Mouse (Mus musculus) midbrain, embryonic 16.5 days (tissue): ENCODE measurements around the gene Igf2bp3. TPM values are rescaled to one million over a fixed set of nuclear protein-coding genes. Genes with fewer than 3 reads are reported as not detected.
A peak's percentile ranks its signal among the peaks of the same experiment; 100 is the strongest.

Source experiments
- ATAC-seq: fragments of 200-750 bp; cut with Nextera tagmentation; 2 replicates; pipeline ENCODE4 v1.8.0; 2017; ENCODE audit warnings: moderate TSS enrichment
- H3K27ac ChIP-seq: fragments of 300-500 bp; sonication (generic); 2 replicates; pipeline ENCODE4 v1.5.1; 2014; ENCODE audit warnings: mild to moderate bottlenecking, low read length, mixed read lengths
- H3K27me3 ChIP-seq: fragments of 300-500 bp; sonication (generic); 2 replicates; pipeline ENCODE4 v1.6.1; 2014; ENCODE audit warnings: low read depth, low read length, mixed read lengths; ENCODE audit not compliant: control insufficient read depth, insufficient read depth
- H3K36me3 ChIP-seq: fragments of 300-500 bp; sonication (generic); 2 replicates; pipeline ENCODE4 v1.6.1; 2014; ENCODE audit warnings: mild to moderate bottlenecking, low read length, moderate library complexity, mixed read lengths; ENCODE audit not compliant: control insufficient read depth, insufficient read depth
- H3K4me1 ChIP-seq: fragments of 300-500 bp; sonication (generic); 2 replicates; pipeline ENCODE4 v1.6.1; 2014; ENCODE audit warnings: mild to moderate bottlenecking, low read length, mixed read lengths; ENCODE audit not compliant: control insufficient read depth, insufficient read depth
- H3K4me2 ChIP-seq: fragments of 300-500 bp; sonication (generic); 2 replicates; pipeline ENCODE4 v1.6.1; 2014; ENCODE audit warnings: mild to moderate bottlenecking, low read length, mixed read lengths
- H3K4me3 ChIP-seq: fragments of 300-500 bp; sonication (generic); 2 replicates; pipeline ENCODE4 v1.5.1; 2014; ENCODE audit warnings: low read depth, mild to moderate bottlenecking, low read length, moderate library complexity, mixed read lengths
- H3K9ac ChIP-seq: fragments of 300-500 bp; sonication (generic); 2 replicates; pipeline ENCODE4 v1.6.1; 2014; ENCODE audit warnings: low read depth, low read length, mixed read lengths
- H3K9me3 ChIP-seq: fragments of 300-500 bp; sonication (generic); replicated peaks from 2 replicates; pipeline ENCODE4 v1.6.1; 2014; ENCODE audit warnings: mild to moderate bottlenecking, low read length, mixed read lengths; ENCODE audit not compliant: control insufficient read depth, poor library complexity, severe bottlenecking
- WGBS: fragments of 180-500 bp; shearing (Covaris S2); extraction: QIAGEN DNeasy Blood & Tissue Kit; methylation state at CpG from one replicate; pipeline ENCODE4 v1.1.7; 2014; 5-methylcytosine and 5-hydroxymethylcytosine counted together
- polyA plus RNA-seq: library from polyadenylated mRNA; unstranded; fragments of >200 nt; fragmentation: Nextera tagmentation; extraction: Ambion mirVana; gene quantifications from 2 replicates; pipeline ENCODE4 v1.2.1, GENCODE M21; 2015

Gene Igf2bp3
- polyA plus RNA-seq, 1 experiment from 2014 or later, result 17.1 TPM

DNA sequence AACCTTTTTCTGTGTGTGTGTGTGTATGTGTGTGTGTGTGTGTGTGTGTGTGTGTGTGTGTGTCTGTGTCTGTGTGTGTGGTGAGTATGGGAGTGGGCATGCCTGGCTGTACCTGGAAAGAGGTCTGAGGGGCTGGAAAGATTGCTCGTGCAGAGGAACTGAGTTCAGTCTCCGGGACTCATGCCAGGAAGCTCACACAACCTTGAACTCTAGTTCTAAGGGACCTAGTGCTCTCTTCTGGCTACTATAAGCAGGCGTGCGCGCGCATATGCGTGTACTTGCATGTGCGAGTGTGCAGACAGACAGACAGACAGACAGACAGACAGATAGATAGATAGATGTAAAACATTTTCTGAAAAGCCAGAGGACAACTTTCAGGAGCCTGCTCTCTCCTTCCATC is 98.5 kb downstream of the Igf2bp3 start:
- Histone ChIP-seq H3K27me3 (no peaks in the 10 kb centered on the region), H3K4me3 (no peak overlapping the region), H3K27ac (no peak overlapping the region), H3K4me2 (no peak overlapping the region), H3K9me3 (no peaks in the 10 kb centered on the region), H3K4me1 (no peaks in the 10 kb centered on the region), H3K9ac (no peak overlapping the region), H3K36me3 (no peaks in the 10 kb centered on the region)
- WGBS, result 94% methylated on average over 8 of the region's 8 CpGs
- ATAC-seq, result no peak

DNA sequence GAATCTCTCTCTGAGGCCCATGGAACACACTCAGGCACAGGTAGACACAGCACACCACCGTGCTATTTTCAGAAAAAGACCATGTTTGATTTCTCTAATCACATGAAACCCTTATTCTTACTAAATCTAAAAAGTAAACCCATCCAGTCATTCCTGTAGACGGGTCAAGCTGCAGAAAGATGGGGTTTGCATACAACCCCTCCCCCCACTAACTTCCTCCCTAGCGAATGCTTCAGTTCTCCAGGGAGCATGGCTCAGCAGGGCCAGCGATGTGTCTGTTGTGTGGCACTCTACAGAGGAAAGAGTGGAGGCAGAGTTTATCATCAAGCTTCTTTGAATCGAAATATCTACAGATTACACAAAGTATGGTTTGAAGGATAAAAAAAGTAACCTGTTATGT is 99.2 kb downstream of the Igf2bp3 start:
- no peak overlapping the region for H3K4me2 ChIP-seq
- no peak overlapping the region for H3K9ac ChIP-seq
- no peak overlapping the region for H3K27ac ChIP-seq
- H3K4me1 ChIP-seq, result no peaks in the 10 kb centered on the region
- no peaks in the 10 kb centered on the region for H3K36me3 ChIP-seq
- no peaks in the 10 kb centered on the region for H3K9me3 ChIP-seq
- H3K27me3 ChIP-seq, result no peaks in the 10 kb centered on the region
- no peak for ATAC-seq
- no peak overlapping the region for H3K4me3 ChIP-seq
- 76% methylated on average over 5 of the region's 5 CpGs for WGBS

- WGBS, result 94% methylated on average over 6 of the region's 6 CpGs
- Histone ChIP-seq H3K4me3 (no peak overlapping the region), H3K36me3 (no peaks in the 10 kb centered on the region), H3K4me2 (no peak overlapping the region), H3K4me1 (no peaks in the 10 kb centered on the region), H3K9ac (no peak overlapping the region), H3K27me3 (no peaks in the 10 kb centered on the region), H3K9me3 (no peaks in the 10 kb centered on the region), H3K27ac (no peak overlapping the region)
- ATAC-seq, result no peak
These were observed 100.3 kb downstream of the Igf2bp3 start for GRCm38 (mm10) chr6:49114457-49114856.

DNA sequence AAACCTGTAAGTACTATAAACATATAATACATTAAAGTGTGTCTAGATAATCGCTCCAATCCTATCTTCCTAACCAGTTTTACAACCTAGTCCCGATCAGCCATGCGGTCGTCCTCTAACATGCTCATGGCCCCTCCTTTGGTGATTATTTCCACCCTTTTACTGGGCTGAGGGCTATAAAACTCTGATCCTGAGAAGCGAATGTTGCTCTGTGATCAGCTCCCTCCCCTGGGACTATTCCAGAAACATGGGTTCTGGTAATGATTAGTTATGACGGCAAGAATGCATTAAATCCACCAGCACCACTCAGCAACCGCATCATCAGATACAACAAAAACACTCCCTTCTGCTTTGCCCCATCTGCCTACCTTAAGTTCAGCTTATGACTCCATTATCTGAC is 100.9 kb downstream of the Igf2bp3 start:
- WGBS, result 85% methylated on average over 7 of the region's 7 CpGs

GRCm38 (mm10) chr6:49109196-49109595 is 105.6 kb downstream of the Igf2bp3 start:
- Histone ChIP-seq H3K4me2 (no peak overlapping the region), H3K4me3 (no peak overlapping the region), H3K9me3 (no peaks in the 10 kb centered on the region), H3K36me3 (no peaks in the 10 kb centered on the region), H3K4me1 (no peaks in the 10 kb centered on the region), H3K9ac (no peak overlapping the region), H3K27me3 (no peaks in the 10 kb centered on the region), H3K27ac (no peak overlapping the region)
- no peak for ATAC-seq
- WGBS, result 89% methylated on average over 2 of the region's 2 CpGs

More for the DNA sequence above, 100.9 kb downstream of the Igf2bp3 start:
- ATAC-seq, result no peak
- H3K27ac ChIP-seq, result no peak overlapping the region
- H3K9me3 ChIP-seq, result no peaks in the 10 kb centered on the region
- no peaks in the 10 kb centered on the region for H3K36me3 ChIP-seq
- no peak overlapping the region for H3K4me3 ChIP-seq
- H3K9ac ChIP-seq, result no peak overlapping the region
- H3K27me3 ChIP-seq, result no peaks in the 10 kb centered on the region
- H3K4me1 ChIP-seq, result no peaks in the 10 kb centered on the region
- no peak overlapping the region for H3K4me2 ChIP-seq

GRCm38 (mm10) chr6:49106746-49107500 is 107.8 kb downstream of the Igf2bp3 start:
- Histone ChIP-seq H3K9me3 (no peaks in the 10 kb centered on the region), H3K27me3 (no peaks in the 10 kb centered on the region), H3K4me2 (no peak overlapping the region), H3K27ac (no peak overlapping the region), H3K4me1 (no peaks in the 10 kb centered on the region), H3K4me3 (no peak overlapping the region), H3K9ac (no peak overlapping the region), H3K36me3 (no peaks in the 10 kb centered on the region)
- WGBS, result 94% methylated on average over 15 of the region's 15 CpGs
- ATAC-seq, result no peak

GRCm38 (mm10) chr6:49099086-49099485 is 115.7 kb downstream of the Igf2bp3 start:
- no peak for ATAC-seq
- no peak overlapping the region for H3K4me2 ChIP-seq

GRCm38 (mm10) chr6:49097596-49098110 is 117.1 kb downstream of the Igf2bp3 start:
- Histone ChIP-seq H3K9me3 (no peaks in the 10 kb centered on the region), H3K27ac (no peak overlapping the region), H3K27me3 (no peaks in the 10 kb centered on the region), H3K4me3 (no peak overlapping the region), H3K4me2 (no peak overlapping the region), H3K9ac (no peak overlapping the region), H3K36me3 (no peaks in the 10 kb centered on the region), H3K4me1 (peaks cover 9% of the 10 kb centered on the region)
- 78% methylated on average over 5 of the region's 5 CpGs for WGBS
- ATAC-seq, result no peak

More at GRCm38 (mm10) chr6:49099086-49099485, 115.7 kb downstream of the Igf2bp3 start:
- no peaks in the 10 kb centered on the region for H3K9me3 ChIP-seq
- 91% methylated on average over 1 of the region's 1 CpGs for WGBS
- H3K27ac ChIP-seq, result no peak overlapping the region
- peaks cover 9% of the 10 kb centered on the region for H3K4me1 ChIP-seq
- no peaks in the 10 kb centered on the region for H3K27me3 ChIP-seq
- no peak overlapping the region for H3K9ac ChIP-seq
- H3K36me3 ChIP-seq, result no peaks in the 10 kb centered on the region
- no peak overlapping the region for H3K4me3 ChIP-seq

DNA sequence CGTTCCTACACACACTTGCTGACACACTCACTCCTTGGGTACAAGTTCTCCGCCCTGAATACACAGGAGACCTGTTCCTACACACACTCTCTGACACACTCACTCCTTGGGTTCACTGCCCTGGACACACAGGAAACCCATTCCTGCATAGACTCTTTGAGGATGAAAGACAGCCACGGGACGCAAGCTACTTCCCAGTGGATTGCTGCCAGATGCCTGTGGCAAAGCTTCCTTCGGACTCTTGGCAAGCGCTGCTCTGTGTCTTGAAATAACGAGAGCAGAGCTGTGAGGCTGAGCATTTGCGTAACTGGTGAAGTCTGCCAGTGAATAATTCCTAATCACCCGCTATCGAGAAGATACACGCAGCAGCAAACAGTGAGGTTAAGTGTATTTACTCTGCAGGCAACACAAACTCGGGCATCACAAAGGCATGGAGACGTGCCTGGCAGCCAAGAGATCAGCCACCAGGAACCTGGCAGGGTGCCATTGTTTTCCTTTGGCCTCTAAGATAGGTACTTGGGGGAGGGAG is 117.8 kb downstream of the Igf2bp3 start:
- Histone ChIP-seq H3K36me3 (no peaks in the 10 kb centered on the region), H3K4me1 (peaks cover 9% of the 10 kb centered on the region), H3K27me3 (no peaks in the 10 kb centered on the region), H3K9me3 (no peaks in the 10 kb centered on the region), H3K27ac (peak overlapping the region; percentile 51), H3K4me2 (peak overlapping the region; percentile 22), H3K9ac (no peak overlapping the region), H3K4me3 (no peak overlapping the region)
- 36% methylated on average over 13 of the region's 13 CpGs for WGBS
- ATAC-seq, result peak; percentile 77
